Mouse (Mus musculus) limb, embryonic 14.5 days (tissue): ENCODE results near the gene Arhgdig. TPM values are rescaled to one million over a fixed set of nuclear protein-coding genes. Genes with fewer than 3 reads are reported as not detected.

Source experiments
- ATAC-seq: fragments of 200-750 bp; cut with Nextera tagmentation; 2 replicates; pipeline ENCODE4 v1.8.0; 2017; ENCODE audit warnings: low read depth, moderate number of reproducible peaks, moderate TSS enrichment; ENCODE audit not compliant: low FRiP score
- DNase-seq: peaks from one replicate; pipeline ENCODE4 v3.0.0-alpha.2; 2015; ENCODE audit warnings: low spot score
- H3K27ac ChIP-seq: fragments of 300-500 bp; sonication (generic); replicated peaks from 2 replicates; pipeline ENCODE4 v1.5.1; 2014; ENCODE audit warnings: low read depth, mild to moderate bottlenecking, low read length, moderate library complexity, mixed read lengths
- H3K27me3 ChIP-seq: fragments of 300-500 bp; sonication (generic); 2 replicates; pipeline ENCODE4 v1.6.1; 2014; ENCODE audit warnings: low read length, mixed read lengths; ENCODE audit not compliant: control insufficient read depth, insufficient read depth
- H3K36me3 ChIP-seq: fragments of 300-500 bp; sonication (generic); 2 replicates; pipeline ENCODE4 v1.6.1; 2014; ENCODE audit warnings: mild to moderate bottlenecking, low read length, moderate library complexity, mixed read lengths; ENCODE audit not compliant: control insufficient read depth, insufficient read depth
- H3K4me1 ChIP-seq: fragments of 300-500 bp; sonication (generic); 2 replicates; pipeline ENCODE4 v1.6.1; 2014; ENCODE audit warnings: antibody characterized with exemption, low read length, mixed read lengths; ENCODE audit not compliant: control insufficient read depth, insufficient read depth
- H3K4me2 ChIP-seq: fragments of 300-500 bp; sonication (generic); replicated peaks from 2 replicates; pipeline ENCODE4 v1.6.1; 2014; ENCODE audit warnings: low read depth, mild to moderate bottlenecking, low read length, moderate library complexity; ENCODE audit not compliant: severe bottlenecking
- H3K4me3 ChIP-seq: fragments of 300-500 bp; sonication (generic); replicated peaks from 2 replicates; pipeline ENCODE4 v1.5.1; 2014; ENCODE audit warnings: low read length
- H3K9ac ChIP-seq: fragments of 300-500 bp; sonication (generic); 2 replicates; pipeline ENCODE4 v1.6.1; 2014; ENCODE audit warnings: mild to moderate bottlenecking, low read depth, low read length, moderate library complexity; ENCODE audit not compliant: severe bottlenecking
- H3K9me3 ChIP-seq: fragments of 300-500 bp; sonication (generic); 2 replicates; pipeline ENCODE4 v1.6.1; 2016; ENCODE audit warnings: low read length; ENCODE audit not compliant: control insufficient read depth
- POLR2A ChIP-seq: fragments of 200-500 bp; IDR thresholded peaks from 2 replicates; pipeline ENCODE4 v1.8.0; 2012; ENCODE audit warnings: inconsistent platforms, mild to moderate bottlenecking, moderate library complexity, borderline replicate concordance; ENCODE audit not compliant: insufficient read depth, insufficient read length; ENCODE audit errors: extremely low read depth
- WGBS: fragments of 180-500 bp; shearing (Covaris S2); extraction: QIAGEN DNeasy Blood & Tissue Kit; methylation state at CpG from one replicate; pipeline ENCODE4 v1.1.7; 2014; 5-methylcytosine and 5-hydroxymethylcytosine counted together
- polyA plus RNA-seq, 2 experiments: library from polyadenylated mRNA; depleted of rRNA in 1 of 2; stranded (reverse) in 1 of 2; unstranded in 1 of 2; fragments of >200 nt; fragmentation: Nextera tagmentation in 1 of 2; extraction: Ambion mirVana in 1 of 2; gene quantifications; 2 replicates each; pipeline versions ENCODE4 v1.2.1 to v1.2.3; 2012 to 2014

The Arhgdig gene
- polyA plus RNA-seq, 2 experiments: 7.0 to 10.0 TPM

DNA sequence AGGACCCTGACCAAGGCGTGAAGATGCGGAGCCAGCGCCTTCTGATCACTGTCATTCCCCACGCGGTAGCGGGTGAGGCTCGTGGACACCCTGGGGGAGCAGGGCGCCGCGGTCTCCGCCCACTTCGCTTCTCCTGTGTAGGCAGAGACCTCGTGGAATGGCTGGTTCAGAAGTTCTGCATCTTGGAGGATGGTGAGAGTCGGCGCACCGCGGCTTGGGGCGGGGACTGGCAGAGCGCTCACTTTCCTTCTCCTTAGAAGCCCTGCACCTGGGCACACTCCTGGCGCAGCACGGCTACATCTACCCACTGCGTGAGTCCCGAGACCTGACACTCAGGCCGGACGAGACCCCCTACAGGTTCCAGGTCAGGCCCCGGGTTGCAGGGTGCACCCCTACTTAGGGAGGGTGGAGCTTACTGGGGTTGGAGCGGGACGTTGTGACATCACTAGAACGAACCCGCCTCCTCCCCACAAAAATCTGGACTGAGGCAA is 4.2 kb downstream of the Arhgdig start:
- peaks cover 17% of the 10 kb centered on the region for H3K4me1 ChIP-seq
- no peak overlapping the region for H3K27ac ChIP-seq
- peak overlapping the region; percentile 52 for H3K4me3 ChIP-seq
- peak overlapping the region; percentile 31; the same call in 1 of the 2 replicates for H3K9ac ChIP-seq
- WGBS: under 1% methylated on average over 25 of the region's 30 CpGs
- peak overlapping the region; percentile 95 for H3K4me2 ChIP-seq
- DNase-seq (no peak), ATAC-seq (no peak; the same call in 1 of the 2 replicates)
- H3K36me3 ChIP-seq: no peaks in the 10 kb centered on the region
- TF ChIP-seq POLR2A: no peak
- no peaks in the 10 kb centered on the region for H3K9me3 ChIP-seq
- H3K27me3 ChIP-seq: peaks cover 35% of the 10 kb centered on the region

DNA sequence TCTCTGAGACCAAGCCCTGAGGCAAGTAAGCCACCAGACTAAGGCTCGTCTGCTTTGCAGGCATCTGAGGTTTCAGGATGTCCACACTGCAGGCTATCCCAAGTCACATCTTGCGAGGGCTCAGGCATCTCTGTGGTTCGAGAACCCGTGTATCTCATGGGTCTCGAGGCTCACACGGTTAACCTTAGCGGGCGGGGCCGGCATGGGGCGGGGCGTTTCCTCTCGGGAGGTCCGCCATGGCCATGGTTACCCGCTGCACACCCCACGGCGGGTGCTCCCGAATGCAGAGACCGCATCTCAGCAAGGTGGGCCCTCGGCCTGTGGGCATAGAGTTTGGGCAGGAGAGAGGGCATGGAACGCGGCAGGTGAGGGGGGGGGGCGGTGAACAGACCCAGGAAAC is 4.8 kb downstream of the Arhgdig start, which contains the start of gene Rgs11:
Gene Rgs11, plus strand, starts transcription at position 215 of the 400 bp plus-strand sequence.
- DNase-seq (no peak), ATAC-seq (no peak)
- Histone ChIP-seq H3K4me2 (peak within 1 kb of the TSS; percentile 95), H3K27ac (no peak within 1 kb of the TSS), H3K4me3 (peak within 1 kb of the TSS; percentile 52), H3K27me3 (peaks cover 35% of the 10 kb centered on the region), H3K4me1 (peaks cover 17% of the 10 kb centered on the region), H3K36me3 (peaks cover 3% of the 10 kb centered on the region; the same call in 1 of the 2 replicates), H3K9ac (peak within 1 kb of the TSS; percentile 31; the same call in 1 of the 2 replicates), H3K9me3 (no peaks in the 10 kb centered on the region)
- WGBS: 3% methylated on average over 21 of the region's 22 CpGs
- TF ChIP-seq POLR2A: no peak

- DNase-seq (no peak), ATAC-seq (no peak)
- Histone ChIP-seq H3K9me3 (no peaks in the 10 kb centered on the region), H3K4me1 (peaks cover 17% of the 10 kb centered on the region), H3K36me3 (peaks cover 10% of the 10 kb centered on the region; the same call in 1 of the 2 replicates), H3K4me3 (no peak overlapping the region), H3K4me2 (peak overlapping the region; percentile 95; the same call in 1 of the 2 replicates), H3K27me3 (peaks cover 35% of the 10 kb centered on the region), H3K9ac (no peak overlapping the region), H3K27ac (no peak overlapping the region)
- TF ChIP-seq POLR2A: no peak
Observed at GRCm38 (mm10) chr17:26201998-26202397, 5.6 kb downstream of the Arhgdig start.

DNA sequence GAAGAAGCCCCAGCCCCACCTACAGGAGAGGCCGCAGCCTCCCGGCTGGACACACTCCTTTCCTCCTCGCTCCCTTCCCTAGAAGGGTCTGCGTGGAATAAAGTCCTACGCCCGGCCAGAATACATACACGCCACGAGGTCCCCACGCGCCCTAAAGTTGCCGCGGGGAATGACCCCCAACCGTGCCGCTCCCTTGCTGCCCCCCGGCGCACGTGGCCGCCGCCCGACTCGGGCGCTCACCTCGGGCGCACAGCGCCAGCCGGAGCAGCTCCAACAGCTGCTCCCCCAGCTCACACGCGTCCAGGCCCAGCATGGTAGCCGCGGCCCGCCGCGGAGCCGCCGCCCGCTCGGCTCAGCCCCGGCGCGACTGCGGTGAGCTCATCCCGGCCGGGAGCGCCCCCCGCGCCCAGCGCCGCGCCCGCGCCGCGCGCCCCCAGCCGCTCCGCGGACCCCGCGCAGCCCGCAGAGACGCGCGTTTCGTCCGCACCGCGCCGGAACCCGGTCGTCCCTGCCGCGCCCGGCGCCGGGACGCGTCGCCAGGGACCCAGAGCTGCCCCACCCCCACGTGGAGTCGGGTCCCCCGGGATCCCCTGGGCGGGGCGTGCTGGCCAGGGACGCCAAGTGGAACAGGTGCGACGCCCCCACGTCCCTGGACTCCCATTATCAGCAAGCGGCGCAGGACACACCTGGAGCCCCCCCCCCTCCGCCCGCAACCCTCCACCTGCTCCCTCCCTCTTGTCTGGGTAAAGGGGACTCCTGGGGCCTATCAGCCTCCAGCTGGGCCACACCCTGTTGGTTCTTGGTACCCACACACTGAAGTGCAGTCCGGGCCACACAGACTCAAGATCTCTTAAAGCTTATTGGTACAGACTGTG is 6.5 kb downstream of the Arhgdig start:
- H3K27ac ChIP-seq: no peak overlapping the region
- 1% methylated on average over 51 of the region's 92 CpGs for WGBS

GRCm38 (mm10) chr17:26198892-26199291 is 8.7 kb downstream of the Arhgdig start, which contains the start of gene Pdia2:
Pdia2 (minus strand) TSS chr17:26199087.
- Histone ChIP-seq H3K4me2 (no peak within 1 kb of the TSS), H3K4me3 (no peak within 1 kb of the TSS), H3K27me3 (peaks cover 35% of the 10 kb centered on the region), H3K36me3 (peaks cover 39% of the 10 kb centered on the region), H3K4me1 (peaks cover 9% of the 10 kb centered on the region), H3K27ac (no peak within 1 kb of the TSS), H3K9me3 (no peaks in the 10 kb centered on the region), H3K9ac (no peak within 1 kb of the TSS)
- 72% methylated on average over 4 of the region's 4 CpGs for WGBS
- ATAC-seq (no peak), DNase-seq (no peak)
- no peak for TF ChIP-seq POLR2A

More for the DNA sequence above, 6.5 kb downstream of the Arhgdig start:
- TF ChIP-seq POLR2A: no peak
- Histone ChIP-seq H3K27me3 (peaks cover 35% of the 10 kb centered on the region), H3K4me1 (peaks cover 17% of the 10 kb centered on the region), H3K9ac (peak overlapping the region; percentile 48), H3K9me3 (no peaks in the 10 kb centered on the region), H3K4me3 (peak overlapping the region; percentile 45), H3K36me3 (peaks cover 19% of the 10 kb centered on the region), H3K4me2 (peak overlapping the region; percentile 85)
- DNase-seq: no peak
- no peak; the same call in 1 of the 2 replicates for ATAC-seq
